Mouse (Mus musculus) limb, embryonic 14.5 days (tissue): ENCODE data around the gene Smarcd1. TPM values are rescaled to one million over a fixed set of nuclear protein-coding genes. Genes with fewer than 3 reads are reported as not detected.
"Not testable (repeated sequence)": the region's sequence is repeated elsewhere in the genome, so short reads cannot be mapped to it uniquely, and the experiment has no call there.

Source experiments
- ATAC-seq: fragments of 200-750 bp; cut with Nextera tagmentation; 2 replicates; pipeline ENCODE4 v1.8.0; 2017; ENCODE audit warnings: low read depth, moderate number of reproducible peaks, moderate TSS enrichment; ENCODE audit not compliant: low FRiP score
- DNase-seq: peaks from one replicate; pipeline ENCODE4 v3.0.0-alpha.2; 2015; ENCODE audit warnings: low spot score
- H3K27ac ChIP-seq: fragments of 300-500 bp; sonication (generic); replicated peaks from 2 replicates; pipeline ENCODE4 v1.5.1; 2014; ENCODE audit warnings: low read depth, mild to moderate bottlenecking, low read length, moderate library complexity, mixed read lengths
- H3K27me3 ChIP-seq: fragments of 300-500 bp; sonication (generic); 2 replicates; pipeline ENCODE4 v1.6.1; 2014; ENCODE audit warnings: low read length, mixed read lengths; ENCODE audit not compliant: control insufficient read depth, insufficient read depth
- H3K36me3 ChIP-seq: fragments of 300-500 bp; sonication (generic); 2 replicates; pipeline ENCODE4 v1.6.1; 2014; ENCODE audit warnings: mild to moderate bottlenecking, low read length, moderate library complexity, mixed read lengths; ENCODE audit not compliant: control insufficient read depth, insufficient read depth
- H3K4me1 ChIP-seq: fragments of 300-500 bp; sonication (generic); 2 replicates; pipeline ENCODE4 v1.6.1; 2014; ENCODE audit warnings: antibody characterized with exemption, low read length, mixed read lengths; ENCODE audit not compliant: control insufficient read depth, insufficient read depth
- H3K4me2 ChIP-seq: fragments of 300-500 bp; sonication (generic); replicated peaks from 2 replicates; pipeline ENCODE4 v1.6.1; 2014; ENCODE audit warnings: low read depth, mild to moderate bottlenecking, low read length, moderate library complexity; ENCODE audit not compliant: severe bottlenecking
- H3K4me3 ChIP-seq: fragments of 300-500 bp; sonication (generic); replicated peaks from 2 replicates; pipeline ENCODE4 v1.5.1; 2014; ENCODE audit warnings: low read length
- H3K9ac ChIP-seq: fragments of 300-500 bp; sonication (generic); 2 replicates; pipeline ENCODE4 v1.6.1; 2014; ENCODE audit warnings: mild to moderate bottlenecking, low read depth, low read length, moderate library complexity; ENCODE audit not compliant: severe bottlenecking
- H3K9me3 ChIP-seq: fragments of 300-500 bp; sonication (generic); 2 replicates; pipeline ENCODE4 v1.6.1; 2016; ENCODE audit warnings: low read length; ENCODE audit not compliant: control insufficient read depth
- POLR2A ChIP-seq: fragments of 200-500 bp; IDR thresholded peaks from 2 replicates; pipeline ENCODE4 v1.8.0; 2012; ENCODE audit warnings: inconsistent platforms, mild to moderate bottlenecking, moderate library complexity, borderline replicate concordance; ENCODE audit not compliant: insufficient read depth, insufficient read length; ENCODE audit errors: extremely low read depth
- WGBS: fragments of 180-500 bp; shearing (Covaris S2); extraction: QIAGEN DNeasy Blood & Tissue Kit; methylation state at CpG from one replicate; pipeline ENCODE4 v1.1.7; 2014; 5-methylcytosine and 5-hydroxymethylcytosine counted together
- polyA plus RNA-seq, 2 experiments: library from polyadenylated mRNA; depleted of rRNA in 1 of 2; stranded (reverse) in 1 of 2; unstranded in 1 of 2; fragments of >200 nt; fragmentation: Nextera tagmentation in 1 of 2; extraction: Ambion mirVana in 1 of 2; gene quantifications; 2 replicates each; pipeline versions ENCODE4 v1.2.1 to v1.2.3; 2012 to 2014

Smarcd1 gene
- polyA plus RNA-seq, 2 experiments = 41.9 to 77.1 TPM

GRCm38 (mm10) chr15:99725341-99726155, 23.6 kb downstream of the Smarcd1 start, which contains the start of gene Cox14:
Cox14 (plus strand) TSS chr15:99725618.
- H3K9me3 ChIP-seq = no peaks in the 10 kb centered on the region
- peak; percentile 96 for ATAC-seq
- peak within 1 kb of the TSS; percentile 74 for H3K4me2 ChIP-seq
- peak within 1 kb of the TSS; percentile 89 for H3K27ac ChIP-seq
- H3K27me3 ChIP-seq = no peaks in the 10 kb centered on the region
- peak; percentile 98 for DNase-seq
- peaks cover 13% of the 10 kb centered on the region for H3K4me1 ChIP-seq
- WGBS = under 1% methylated on average over 53 of the region's 68 CpGs
- TF ChIP-seq POLR2A = peak; percentile 57; the same call in 1 of the 2 replicates
- peak within 1 kb of the TSS; percentile 95 for H3K4me3 ChIP-seq
- H3K9ac ChIP-seq = peak within 1 kb of the TSS; percentile 91
- peaks cover 34% of the 10 kb centered on the region for H3K36me3 ChIP-seq

GRCm38 (mm10) chr15:99726549-99726948, 24.6 kb downstream of the Smarcd1 start:
- WGBS = 78% methylated on average over 2 of the region's 2 CpGs

GRCm38 (mm10) chr15:99727039-99727438, 25.1 kb downstream of the Smarcd1 start:
- H3K27ac ChIP-seq, H3K4me3 ChIP-seq, DNase-seq, H3K9ac ChIP-seq, H3K9me3 ChIP-seq, H3K4me2 ChIP-seq, ATAC-seq, H3K27me3 ChIP-seq: not testable (repeated sequence)
- 96% methylated on average over 4 of the region's 5 CpGs for WGBS
- peaks cover 26% of the 10 kb centered on the region for H3K36me3 ChIP-seq
- H3K4me1 ChIP-seq = peaks cover 13% of the 10 kb centered on the region

More at GRCm38 (mm10) chr15:99726549-99726948, 24.6 kb downstream of the Smarcd1 start:
- Histone ChIP-seq H3K9ac (peak overlapping the region; percentile 91), H3K27ac (no peak overlapping the region; the same call in 1 of the 2 replicates), H3K9me3 (no peaks in the 10 kb centered on the region), H3K27me3 (no peaks in the 10 kb centered on the region), H3K36me3 (peaks cover 27% of the 10 kb centered on the region), H3K4me2 (peak overlapping the region; percentile 65), H3K4me1 (peaks cover 13% of the 10 kb centered on the region), H3K4me3 (peak overlapping the region; percentile 95)
- DNase-seq = no peak
- TF ChIP-seq POLR2A = no peak
- no peak for ATAC-seq

GRCm38 (mm10) chr15:99727525-99727924, 25.6 kb downstream of the Smarcd1 start:
- H3K9me3 ChIP-seq = no peaks in the 10 kb centered on the region
- 96% methylated on average over 12 of the region's 12 CpGs for WGBS
- H3K27ac ChIP-seq = no peak overlapping the region
- DNase-seq (no peak), ATAC-seq (no peak)
- no peak overlapping the region for H3K4me2 ChIP-seq
- H3K9ac ChIP-seq = no peak overlapping the region
- peaks cover 13% of the 10 kb centered on the region for H3K4me1 ChIP-seq
- no peaks in the 10 kb centered on the region for H3K27me3 ChIP-seq
- H3K4me3 ChIP-seq = no peak overlapping the region
- peaks cover 26% of the 10 kb centered on the region for H3K36me3 ChIP-seq
- no peak for TF ChIP-seq POLR2A

- Histone ChIP-seq H3K36me3 (peaks cover 31% of the 10 kb centered on the region), H3K4me2 (no peak overlapping the region), H3K9me3 (no peaks in the 10 kb centered on the region), H3K27me3 (no peaks in the 10 kb centered on the region), H3K9ac (no peak overlapping the region), H3K27ac (no peak overlapping the region), H3K4me1 (peaks cover 13% of the 10 kb centered on the region), H3K4me3 (no peak overlapping the region)
- 84% methylated on average over 5 of the region's 5 CpGs for WGBS
- no peak for TF ChIP-seq POLR2A
- DNase-seq (no peak), ATAC-seq (no peak)
These were observed 26.3 kb downstream of the Smarcd1 start for GRCm38 (mm10) chr15:99728211-99728610.
